Mouse (Mus musculus): ENCODE data around the gene Hbb-bh2.
"Not testable (repeated sequence)": the region's sequence is repeated elsewhere in the genome, so short reads cannot be mapped to it uniquely, and the experiment has no call there.

The Hbb-bh2 gene

DNA sequence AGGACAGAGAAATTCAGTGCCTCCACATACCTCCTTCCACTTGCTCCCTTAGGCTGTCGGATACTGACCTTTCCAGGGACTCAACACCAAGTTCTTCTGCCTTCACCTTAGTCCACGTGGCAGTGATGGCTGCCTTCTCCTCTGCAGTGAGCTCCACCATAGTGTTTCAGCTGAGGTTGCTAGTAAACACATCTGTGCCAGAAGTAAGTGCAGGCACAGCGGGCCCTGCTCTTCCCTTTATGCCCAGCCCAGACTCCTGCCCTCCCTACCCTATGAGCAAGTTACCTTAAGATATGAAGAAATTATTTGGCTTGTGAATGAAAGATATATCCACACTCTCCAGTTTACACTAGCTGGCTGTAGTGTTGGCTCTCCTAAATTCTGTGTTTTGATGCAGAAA lies at the start of gene Hbb-bh2:
TSS of gene Hbb-bh2 (minus strand) at position 253 of the 400 bp plus-strand sequence.
- no peak for DNase-seq (ENCODE audit: extremely low read depth, low read depth, low spot score)

DNA sequence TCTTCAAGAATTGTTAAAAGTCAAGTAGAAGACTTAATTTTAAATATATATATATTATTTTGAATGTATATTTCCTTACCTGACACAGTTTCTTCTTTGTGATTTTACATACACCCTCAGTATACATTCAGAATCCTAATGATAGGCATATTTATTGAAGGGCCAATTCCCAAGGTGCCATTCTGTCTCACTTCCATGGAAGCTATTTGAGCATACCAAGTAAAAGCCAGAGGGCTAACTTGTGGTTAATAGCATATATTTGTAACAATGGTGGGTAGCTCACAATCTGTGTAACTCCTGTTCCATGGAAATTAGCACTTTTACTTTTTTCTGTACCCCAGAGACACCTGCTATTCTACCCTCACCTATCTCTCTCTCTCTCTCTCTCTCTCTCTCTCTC lies 45.8 kb upstream of the Hbb-bh2 start, which contains the start of gene Olfr66:
TSS of gene Olfr66 (minus strand) at position 101 of the 400 bp plus-strand sequence.
- no peak for DNase-seq (ENCODE audit: extremely low read depth, low read depth, low spot score)

DNA sequence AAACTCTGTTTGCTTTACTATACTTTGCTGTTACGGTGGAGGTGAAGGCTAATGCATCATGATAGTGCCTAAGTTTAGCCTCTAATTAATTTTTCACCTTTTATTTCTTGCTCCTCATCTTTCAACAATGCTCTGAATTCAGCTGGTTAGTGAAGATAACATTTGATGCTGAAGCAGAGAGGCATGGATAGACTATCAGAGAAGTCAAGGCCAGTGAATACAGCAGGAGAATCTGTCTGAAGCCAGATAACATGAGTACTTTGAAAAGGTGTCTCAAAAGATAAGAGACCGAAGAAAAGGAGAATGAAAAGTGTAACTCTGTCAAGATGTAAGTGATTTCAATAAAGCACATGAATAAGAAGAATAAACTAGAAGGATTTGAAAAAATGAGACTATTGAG lies 36.8 kb upstream of the Hbb-bh2 start:
- DNase-seq (ENCODE audit: extremely low read depth, low read depth, low spot score) = no peak

DNA sequence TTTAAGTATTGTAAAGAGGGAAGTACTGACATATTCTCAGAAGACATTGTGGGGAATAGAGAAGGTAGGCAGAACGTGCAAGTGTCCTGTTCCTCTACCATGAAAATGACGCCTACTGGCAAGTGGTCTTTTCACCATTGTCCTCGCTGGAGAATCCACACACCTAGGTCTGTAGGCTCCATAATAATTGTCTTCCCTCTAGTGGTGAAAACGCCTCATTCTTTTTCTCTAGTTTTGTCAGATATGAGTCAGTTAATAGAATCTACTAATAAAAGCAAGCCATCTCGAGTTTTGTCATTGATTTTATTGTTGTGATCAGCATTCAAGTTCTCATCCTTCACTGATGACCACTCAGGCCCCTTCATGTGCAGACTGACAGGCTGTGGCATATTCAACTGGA lies 34.1 kb upstream of the Hbb-bh2 start:
- DNase-seq (ENCODE audit: extremely low read depth, low read depth, low spot score) = no peak

DNA sequence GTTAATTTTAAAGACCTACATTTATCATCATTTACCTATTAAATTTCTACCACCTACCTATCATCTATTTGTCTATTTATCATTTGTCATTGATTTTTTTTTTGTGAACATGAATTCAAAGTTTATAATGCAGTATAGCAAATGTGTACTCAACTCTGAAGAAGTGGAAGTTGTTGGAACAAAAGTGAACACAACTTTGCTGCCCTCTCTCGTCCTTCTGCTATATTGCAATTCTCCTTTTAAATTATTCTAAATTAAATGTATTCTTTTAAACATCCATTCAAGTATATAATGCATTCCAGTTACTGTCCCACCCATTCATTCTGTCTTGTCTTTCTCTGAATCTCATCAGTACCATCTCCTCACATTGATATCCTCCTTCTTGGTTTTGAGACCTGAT lies 32.7 kb upstream of the Hbb-bh2 start:
- no peak for DNase-seq (ENCODE audit: extremely low read depth, low read depth, low spot score)

DNA sequence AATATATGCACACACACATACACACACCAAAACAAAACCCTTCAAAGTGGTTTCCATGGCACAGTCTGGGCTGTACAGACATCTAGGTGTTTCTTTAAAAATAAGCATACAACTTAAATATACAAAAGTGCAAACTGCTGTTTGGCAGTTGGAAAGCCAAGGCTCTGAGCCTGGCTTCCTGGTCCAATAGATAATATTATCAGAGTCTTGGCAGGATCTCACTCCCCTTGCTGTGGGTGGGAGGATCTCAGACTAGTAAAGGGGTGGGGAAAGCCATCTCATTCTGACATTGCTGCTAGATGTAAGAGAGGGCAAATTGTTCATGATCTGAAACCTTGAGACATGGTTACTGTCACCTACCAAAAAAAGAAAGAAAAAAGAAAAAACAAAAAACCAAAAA lies 30.3 kb upstream of the Hbb-bh2 start:
- no peak for DNase-seq (ENCODE audit: extremely low read depth, low read depth, low spot score)

DNA sequence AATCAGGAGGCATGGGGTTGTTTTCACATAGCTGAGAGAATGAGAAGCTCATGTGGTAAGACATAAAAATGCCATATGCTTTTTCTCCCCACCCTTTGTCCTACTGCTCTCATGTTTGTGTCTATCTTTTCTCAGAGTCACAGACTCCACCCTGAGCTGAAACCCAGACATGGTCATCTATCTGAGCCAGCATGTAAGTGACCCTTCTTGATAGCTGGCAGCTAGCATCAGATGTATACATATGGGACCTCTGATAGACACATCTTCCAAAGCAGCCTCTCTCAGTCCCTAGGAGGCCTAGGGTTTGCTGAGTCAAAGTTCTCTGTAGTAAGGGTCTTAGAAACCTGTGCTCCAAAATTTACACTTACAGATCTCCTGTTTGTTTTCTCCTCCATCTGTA lies 25.4 kb upstream of the Hbb-bh2 start:
- no peak for DNase-seq (ENCODE audit: extremely low read depth, low read depth, low spot score)

DNA sequence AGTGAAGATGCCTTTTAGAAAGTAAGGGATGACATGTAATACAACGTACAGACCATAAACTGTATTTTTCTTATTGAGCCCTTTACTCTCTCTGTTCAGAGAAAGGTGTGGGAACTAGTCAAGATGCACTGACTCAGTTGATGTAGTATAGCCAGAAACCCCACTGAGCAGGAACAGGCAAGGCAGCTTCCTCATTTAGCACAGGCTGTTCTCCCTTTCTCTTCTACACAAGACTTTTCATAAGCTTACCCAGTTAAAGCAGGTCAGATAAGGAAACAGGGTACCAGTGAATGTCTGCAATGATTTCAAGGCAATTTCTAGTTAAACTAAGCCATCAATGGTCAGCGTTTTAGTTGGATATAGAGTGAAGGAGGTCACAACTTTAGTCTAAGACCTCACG lies 21.2 kb upstream of the Hbb-bh2 start:
- no peak for DNase-seq (ENCODE audit: extremely low read depth, low read depth, low spot score)

DNA sequence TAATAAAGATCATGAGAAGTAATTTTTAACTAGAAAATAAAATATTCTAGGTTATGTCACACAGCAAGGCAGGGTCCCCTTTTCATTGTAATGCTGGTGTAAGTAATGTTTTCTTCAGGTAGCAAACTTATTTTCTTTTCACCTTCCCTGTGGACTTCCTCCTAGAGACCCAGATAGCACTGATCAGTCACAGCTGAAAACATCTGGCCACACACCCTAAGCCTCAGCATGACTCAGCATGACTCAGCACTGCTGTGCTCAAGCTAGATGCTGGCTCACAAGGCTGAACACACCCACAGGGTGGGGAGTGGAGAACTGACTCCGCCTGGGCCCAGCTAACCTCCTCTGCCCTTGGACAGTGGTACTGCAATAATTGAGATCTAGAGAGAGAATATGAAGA lies 20.5 kb upstream of the Hbb-bh2 start:
- DNase-seq (ENCODE audit: extremely low read depth, low read depth, low spot score) = no peak

DNA sequence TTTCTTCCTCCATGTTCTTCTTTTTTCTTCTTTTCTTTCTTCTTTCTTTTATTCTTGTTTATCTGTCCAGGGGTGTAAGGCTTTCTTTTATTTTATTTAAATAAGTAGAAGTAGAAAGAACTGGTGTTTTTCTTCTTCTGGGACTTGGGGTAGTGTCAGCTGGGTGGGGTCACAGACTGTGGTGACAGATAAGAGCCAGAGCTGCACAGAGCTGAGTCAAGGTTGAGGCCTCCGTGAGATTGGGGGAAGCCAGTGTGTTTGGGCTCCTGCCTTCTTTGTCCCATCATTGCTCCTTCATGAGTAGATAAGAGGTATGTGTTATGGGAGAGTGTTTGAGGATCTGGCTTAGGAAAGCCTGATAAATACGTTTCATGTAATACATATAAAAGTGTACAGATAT lies 18.8 kb upstream of the Hbb-bh2 start:
- DNase-seq (ENCODE audit: extremely low read depth, low read depth, low spot score) = no peak

DNA sequence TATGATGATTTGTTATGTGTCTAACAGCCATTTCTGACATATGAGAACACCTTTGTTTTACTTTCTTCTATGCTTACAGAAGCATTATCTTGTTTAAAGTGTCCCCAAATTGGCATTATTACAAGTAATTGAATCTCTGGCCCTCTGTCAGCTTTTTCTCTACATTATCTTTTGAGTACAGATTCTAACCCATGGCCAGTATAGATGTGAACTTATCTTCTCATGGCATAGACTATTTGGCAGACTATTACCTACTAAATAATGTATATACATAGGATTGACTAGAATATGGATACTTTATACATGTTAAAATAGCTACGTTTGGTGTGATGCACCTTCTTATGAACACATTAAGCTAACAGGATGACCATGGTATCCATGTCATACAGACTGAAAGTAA lies 14.3 kb upstream of the Hbb-bh2 start:
- no peak for DNase-seq (ENCODE audit: extremely low read depth, low read depth, low spot score)

DNA sequence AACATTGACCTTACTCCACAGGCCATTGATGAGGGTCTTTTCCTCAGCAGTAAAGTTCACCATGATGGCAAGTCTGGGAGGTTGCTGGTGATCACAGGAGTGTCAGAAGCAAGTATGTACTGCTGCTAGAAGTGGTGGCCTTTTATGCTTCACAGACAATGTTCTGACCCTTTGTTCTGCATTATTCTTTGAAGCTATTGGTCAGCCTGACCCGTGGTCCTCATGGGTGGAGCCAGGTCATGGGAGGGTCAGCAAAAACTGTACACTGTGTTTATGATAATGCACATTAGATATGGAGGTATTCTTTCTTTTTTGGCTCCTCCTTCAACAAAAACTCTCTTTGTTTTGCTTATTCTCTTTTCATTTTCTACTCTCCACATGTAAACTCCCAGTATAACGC lies 12.8 kb upstream of the Hbb-bh2 start, which contains the start of gene Hbb-y:
TSS of gene Hbb-y (minus strand) at position 127 of the 400 bp plus-strand sequence.
- DNase-seq (ENCODE audit: extremely low read depth, low read depth, low spot score) = no peak

DNA sequence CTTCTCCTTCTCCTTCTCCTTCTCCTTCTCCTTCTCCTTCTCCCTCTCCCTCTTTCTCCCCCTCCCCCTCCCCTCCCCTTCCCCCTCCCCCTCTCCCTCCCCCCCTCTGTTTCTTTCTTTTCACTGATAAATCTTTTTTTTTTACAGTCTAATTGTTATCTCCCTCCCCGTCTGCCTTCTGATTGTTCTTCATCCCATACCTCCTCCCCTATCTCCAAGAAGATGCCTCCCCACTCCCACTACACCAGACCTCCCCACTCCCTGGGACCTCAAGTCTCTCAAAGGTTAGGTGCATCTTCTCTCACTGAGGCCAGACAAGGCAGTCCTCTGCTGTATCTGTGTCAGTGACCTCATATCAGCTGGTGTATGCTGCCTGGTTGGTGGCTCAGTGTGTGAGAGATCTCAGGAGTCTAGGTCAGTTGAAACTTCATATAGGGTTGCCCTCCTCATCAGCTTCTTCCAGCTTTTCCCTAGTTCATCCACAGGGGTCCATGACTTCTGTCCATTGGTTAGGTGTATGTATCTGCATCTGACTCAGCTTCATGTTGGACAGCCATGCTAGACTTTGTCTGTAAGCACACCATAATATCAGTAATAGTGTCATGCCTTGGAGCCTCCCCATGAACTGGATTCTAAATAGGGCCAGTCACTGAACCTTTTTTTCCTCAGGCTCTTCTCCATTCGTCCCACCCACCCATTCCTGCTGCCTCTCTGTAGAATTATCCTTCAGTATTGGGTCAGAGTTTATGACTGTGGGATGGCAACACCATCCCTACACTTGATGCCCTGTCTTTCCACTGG lies 4.4 kb upstream of the Hbb-bh2 start:
- no peak for DNase-seq (ENCODE audit: extremely low read depth, low read depth, low spot score)

DNA sequence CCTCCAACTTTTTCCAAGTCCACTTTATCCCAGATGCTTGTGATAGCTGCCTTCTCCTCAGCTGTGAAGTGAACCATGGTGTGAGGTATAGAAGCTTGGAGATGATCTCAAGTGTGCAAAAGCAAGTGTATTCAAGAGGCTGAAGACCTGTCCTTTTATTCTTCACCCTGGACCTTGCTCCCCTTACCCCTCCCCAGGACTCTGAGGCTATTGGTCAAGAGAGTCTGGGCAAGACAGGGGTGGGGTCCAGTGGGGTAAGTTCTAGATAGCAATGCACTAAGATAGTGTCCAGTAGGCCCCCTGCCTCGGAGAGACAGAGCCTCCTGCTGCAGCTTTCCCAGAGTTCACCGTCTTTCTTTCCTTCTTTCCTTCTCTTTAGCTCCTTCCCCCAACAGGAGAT lies 2.7 kb upstream of the Hbb-bh2 start, which contains the start of gene Hbb-bh1:
TSS of gene Hbb-bh1 (minus strand) at position 131 of the 400 bp plus-strand sequence.
- DNase-seq (ENCODE audit: extremely low read depth, low read depth, low spot score) = no peak

DNA sequence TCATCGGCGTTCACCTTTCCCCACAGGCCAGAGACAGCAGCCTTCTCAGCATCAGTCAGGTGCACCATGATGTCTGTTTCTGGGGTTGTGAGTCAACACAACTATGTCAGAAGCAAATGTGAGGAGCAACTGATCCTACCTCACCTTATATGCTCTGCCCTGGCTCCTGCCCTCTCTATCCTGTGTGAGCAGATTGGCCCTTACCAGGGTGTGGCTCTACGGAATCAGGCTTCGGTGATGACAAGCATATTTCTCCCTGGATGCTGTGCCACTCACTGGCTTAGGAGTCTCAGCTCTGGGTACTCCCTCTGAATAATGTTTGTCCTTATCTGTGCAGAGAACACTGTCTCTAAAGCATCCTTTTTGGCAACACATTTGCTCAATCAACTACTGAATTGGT lies 12.5 kb downstream of the Hbb-bh2 start, which contains the start of gene Hbb-bs:
TSS of gene Hbb-bs (minus strand) at position 289 of the 400 bp plus-strand sequence.
- no peak for DNase-seq (ENCODE audit: extremely low read depth, low read depth, low spot score)

DNA sequence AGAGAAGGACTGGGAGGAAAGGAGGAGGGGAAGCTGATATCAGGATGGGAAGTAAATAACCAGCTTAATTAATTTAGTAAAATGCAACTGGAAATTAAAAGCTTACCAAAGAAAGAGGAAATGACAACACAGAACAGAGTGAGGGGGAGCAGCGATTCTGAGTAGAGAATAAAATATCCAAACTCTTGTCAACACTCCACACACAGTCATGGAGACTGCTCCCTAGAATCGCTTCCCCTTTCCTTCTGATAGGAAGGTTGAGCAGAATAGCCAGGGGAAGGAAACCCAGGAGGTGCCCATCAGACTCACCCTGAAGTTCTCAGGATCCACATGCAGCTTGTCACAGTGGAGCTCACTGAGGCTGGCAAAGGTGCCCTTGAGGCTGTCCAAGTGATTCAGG lies 13.2 kb downstream of the Hbb-bh2 start:
- DNase-seq (ENCODE audit: extremely low read depth, low read depth, low spot score) = not testable (repeated sequence)

DNA sequence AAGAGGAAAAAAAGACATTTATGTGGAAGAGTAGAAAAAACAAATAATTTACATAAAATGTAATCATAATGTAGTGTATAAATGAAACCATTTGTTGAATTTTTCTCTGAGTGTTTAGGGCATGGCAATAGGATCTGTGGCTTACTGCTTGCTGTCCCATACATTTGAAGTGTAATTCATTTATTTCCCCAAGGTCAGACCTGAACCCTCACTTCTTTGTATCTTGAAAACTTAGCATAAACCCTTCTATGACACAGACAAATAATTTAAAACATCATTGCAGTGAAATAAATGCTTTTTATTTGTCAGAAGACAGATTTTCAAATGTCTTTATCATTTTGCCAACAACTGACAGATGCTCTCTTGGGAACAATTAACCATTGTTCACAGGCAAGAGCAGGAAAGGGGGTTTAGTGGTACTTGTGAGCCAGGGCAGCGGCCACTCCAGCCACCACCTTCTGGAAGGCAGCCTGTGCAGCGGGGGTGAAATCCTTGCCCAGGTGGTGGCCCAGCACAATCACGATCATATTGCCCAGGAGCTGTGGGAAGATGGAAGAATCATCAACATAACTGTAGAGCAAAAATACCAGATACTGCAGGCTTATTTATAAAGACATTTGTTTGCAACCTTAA lies 13.9 kb downstream of the Hbb-bh2 start:
- no peak for DNase-seq (ENCODE audit: extremely low read depth, low read depth, low spot score)

DNA sequence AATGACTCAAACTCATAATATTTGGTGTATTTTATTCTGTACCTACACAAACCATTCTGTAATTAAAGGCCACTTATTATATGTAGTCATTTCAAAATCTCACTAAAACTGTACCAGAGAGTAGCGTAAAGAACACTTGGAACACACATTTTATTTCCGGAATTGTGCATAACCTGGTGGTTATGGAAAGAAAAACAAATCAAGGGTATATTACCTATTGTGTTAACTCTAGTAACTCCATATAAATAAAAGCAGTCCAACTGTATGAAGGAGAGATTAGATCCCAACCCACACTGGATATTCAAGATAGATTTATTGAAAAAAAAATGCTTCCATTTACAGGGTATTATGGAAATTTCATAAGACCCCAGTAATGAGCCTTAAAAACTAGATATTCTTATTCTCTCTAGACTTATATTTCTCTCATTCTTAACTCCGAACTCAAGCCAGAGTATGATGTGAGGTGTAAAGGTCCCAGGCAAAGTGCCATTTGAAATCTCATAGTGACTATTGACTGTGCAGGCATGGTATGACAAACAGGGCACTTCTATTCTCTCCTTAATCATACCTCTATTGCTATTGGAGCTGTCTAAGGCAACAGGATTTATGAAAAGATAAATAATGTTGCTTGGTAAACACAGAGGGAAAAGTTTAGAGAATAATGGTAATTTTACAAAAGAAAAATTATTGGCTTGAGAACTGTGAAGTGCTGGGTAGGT lies 14.6 kb downstream of the Hbb-bh2 start:
- no peak for DNase-seq (ENCODE audit: extremely low read depth, low read depth, low spot score)

DNA sequence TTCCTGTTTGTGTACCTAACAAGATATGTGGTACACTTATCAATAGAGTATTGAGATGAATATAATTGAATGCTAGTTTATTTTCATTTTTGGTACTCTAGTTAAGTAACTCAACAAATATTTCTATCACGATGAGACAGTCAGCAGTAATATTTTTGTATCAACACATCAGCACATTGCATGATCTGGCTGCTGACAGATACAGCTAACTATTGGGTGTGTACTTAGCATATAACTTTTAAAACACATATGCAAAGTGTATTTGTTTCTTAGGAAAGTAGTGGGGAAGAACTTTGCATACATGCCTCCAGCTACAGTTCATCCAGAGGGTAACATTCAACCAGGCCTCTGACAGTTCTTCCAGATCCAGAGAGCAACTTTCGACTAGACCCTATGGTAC lies 15.7 kb downstream of the Hbb-bh2 start:
- no peak for DNase-seq (ENCODE audit: extremely low read depth, low read depth, low spot score)

DNA sequence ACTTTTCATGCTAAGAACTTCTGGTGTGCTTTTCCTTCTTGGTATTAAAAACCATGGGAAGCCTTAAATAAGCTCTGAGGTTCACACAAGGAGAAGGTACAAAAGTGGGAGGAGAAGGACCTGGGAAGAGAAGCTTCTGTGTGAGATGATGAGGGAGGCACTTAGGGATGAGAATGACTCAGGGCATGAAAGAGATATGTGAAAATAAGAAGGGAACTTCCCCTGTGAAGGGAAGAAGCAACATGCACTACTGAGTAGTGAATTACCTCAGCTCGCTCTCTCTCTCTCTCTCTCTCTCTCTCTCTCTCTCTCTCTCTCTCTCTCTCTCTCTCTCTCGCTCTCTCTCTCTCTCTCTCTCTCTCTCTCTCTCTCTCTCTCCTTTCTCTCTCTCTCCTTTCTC lies 25.2 kb downstream of the Hbb-bh2 start:
- DNase-seq (ENCODE audit: extremely low read depth, low read depth, low spot score) = not testable (repeated sequence)

DNA sequence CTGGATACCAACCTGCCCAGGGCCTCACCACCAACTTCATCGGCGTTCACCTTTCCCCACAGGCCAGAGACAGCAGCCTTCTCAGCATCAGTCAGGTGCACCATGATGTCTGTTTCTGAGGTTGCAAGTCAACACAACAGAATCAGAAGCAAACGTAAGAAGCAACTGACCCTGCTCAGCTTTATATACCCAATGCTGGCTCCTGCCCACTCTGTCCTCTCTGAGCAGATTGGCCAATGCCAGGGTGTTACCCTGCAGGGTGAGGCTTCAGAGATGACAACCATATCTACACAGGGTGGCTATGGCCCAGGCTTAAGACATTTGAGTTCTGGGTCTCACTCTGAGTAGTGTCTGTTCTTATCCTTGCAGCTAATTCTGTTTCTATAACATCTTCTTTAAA lies 26.6 kb downstream of the Hbb-bh2 start, which contains the start of gene Hbb-bt:
TSS of gene Hbb-bt (minus strand) at position 231 of the 400 bp plus-strand sequence.
- no peak for DNase-seq (ENCODE audit: extremely low read depth, low read depth, low spot score)
